Mouse (Mus musculus) liver, embryonic 12.5 days (tissue): Measurements from ENCODE around the gene Atf7ip. TPM values are rescaled to one million over a fixed set of nuclear protein-coding genes. Genes with fewer than 3 reads are reported as not detected.

Experiments used
- ATAC-seq: fragments of 200-750 bp; cut with Nextera tagmentation; 2 replicates; pipeline ENCODE4 v1.8.0; 2017; ENCODE audit warnings: moderate number of reproducible peaks, mild to moderate bottlenecking, moderate library complexity
- H3K27ac ChIP-seq: fragments of 300-500 bp; sonication (generic); 2 replicates; pipeline ENCODE4 v1.5.1; 2016; ENCODE audit warnings: mild to moderate bottlenecking
- H3K27me3 ChIP-seq: fragments of 300-500 bp; sonication (generic); replicated peaks from 2 replicates; pipeline ENCODE4 v1.6.1; 2016; ENCODE audit warnings: mild to moderate bottlenecking, moderate library complexity
- H3K36me3 ChIP-seq: fragments of 300-500 bp; sonication (generic); 2 replicates; pipeline ENCODE4 v1.6.1; 2016; ENCODE audit warnings: mild to moderate bottlenecking, moderate library complexity
- H3K4me1 ChIP-seq: fragments of 300-500 bp; sonication (generic); 2 replicates; pipeline ENCODE4 v1.6.1; 2016
- H3K4me2 ChIP-seq: fragments of 300-500 bp; sonication (generic); 2 replicates; pipeline ENCODE4 v1.6.1; 2016; ENCODE audit warnings: mild to moderate bottlenecking, moderate library complexity
- H3K4me3 ChIP-seq: fragments of 300-500 bp; sonication (generic); 2 replicates; pipeline ENCODE4 v1.5.1; 2016; ENCODE audit warnings: mild to moderate bottlenecking, moderate library complexity
- H3K9ac ChIP-seq: fragments of 300-500 bp; sonication (generic); 2 replicates; pipeline ENCODE4 v1.6.1; 2016; ENCODE audit warnings: mild to moderate bottlenecking, moderate library complexity
- H3K9me3 ChIP-seq: fragments of 300-500 bp; sonication (generic); replicated peaks from 2 replicates; pipeline ENCODE4 v1.6.1; 2016; ENCODE audit warnings: mild to moderate bottlenecking, moderate library complexity
- WGBS: fragments of 180-500 bp; shearing (Covaris S2); methylation state at CpG from one replicate; pipeline ENCODE4 v1.1.7; 2016; ENCODE audit not compliant: insufficient replicate concordance; 5-methylcytosine and 5-hydroxymethylcytosine counted together
- polyA plus RNA-seq: library from polyadenylated mRNA; unstranded; fragments of >200 nt; fragmentation: Nextera tagmentation; extraction: Ambion mirVana; gene quantifications from 2 replicates; pipeline ENCODE4 v1.2.1, GENCODE M21; 2016

The Atf7ip gene
- polyA plus RNA-seq, 1 experiment from 2014 or later: 24.8 TPM

DNA sequence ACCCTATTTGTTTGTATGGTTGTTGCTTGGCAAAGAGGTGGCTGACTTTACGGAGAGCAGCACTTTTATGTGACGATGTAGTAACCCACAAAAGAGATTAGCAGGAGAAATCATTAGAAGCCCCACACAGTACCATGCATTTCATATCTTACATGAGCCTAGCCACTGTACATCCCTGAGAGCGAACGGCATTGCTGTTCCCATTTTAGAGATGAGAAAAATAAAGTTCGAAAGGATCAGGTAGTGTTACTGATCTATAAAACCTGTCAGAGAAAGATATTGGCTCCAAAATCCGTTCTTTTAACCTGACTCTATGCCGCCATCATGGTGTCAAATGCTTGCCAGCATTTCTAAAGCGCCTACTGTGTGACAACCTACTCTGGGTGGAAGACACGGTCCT is 36.2 kb upstream of the Atf7ip start:
- 64% methylated on average over 9 of the region's 9 CpGs for WGBS
- H3K9me3 ChIP-seq: no peaks in the 10 kb centered on the region
- H3K27ac ChIP-seq: peak overlapping the region; percentile 97
- 0 out of 2 replicates have a peak overlapping the region, but pooled peaks have one; percentile 40 for H3K9ac ChIP-seq
- H3K27me3 ChIP-seq: no peaks in the 10 kb centered on the region
- peaks cover 90% of the 10 kb centered on the region for H3K4me1 ChIP-seq
- H3K4me2 ChIP-seq: peak overlapping the region; percentile 64
- no peak for ATAC-seq
- no peaks in the 10 kb centered on the region for H3K36me3 ChIP-seq
- H3K4me3 ChIP-seq: no peak overlapping the region

DNA sequence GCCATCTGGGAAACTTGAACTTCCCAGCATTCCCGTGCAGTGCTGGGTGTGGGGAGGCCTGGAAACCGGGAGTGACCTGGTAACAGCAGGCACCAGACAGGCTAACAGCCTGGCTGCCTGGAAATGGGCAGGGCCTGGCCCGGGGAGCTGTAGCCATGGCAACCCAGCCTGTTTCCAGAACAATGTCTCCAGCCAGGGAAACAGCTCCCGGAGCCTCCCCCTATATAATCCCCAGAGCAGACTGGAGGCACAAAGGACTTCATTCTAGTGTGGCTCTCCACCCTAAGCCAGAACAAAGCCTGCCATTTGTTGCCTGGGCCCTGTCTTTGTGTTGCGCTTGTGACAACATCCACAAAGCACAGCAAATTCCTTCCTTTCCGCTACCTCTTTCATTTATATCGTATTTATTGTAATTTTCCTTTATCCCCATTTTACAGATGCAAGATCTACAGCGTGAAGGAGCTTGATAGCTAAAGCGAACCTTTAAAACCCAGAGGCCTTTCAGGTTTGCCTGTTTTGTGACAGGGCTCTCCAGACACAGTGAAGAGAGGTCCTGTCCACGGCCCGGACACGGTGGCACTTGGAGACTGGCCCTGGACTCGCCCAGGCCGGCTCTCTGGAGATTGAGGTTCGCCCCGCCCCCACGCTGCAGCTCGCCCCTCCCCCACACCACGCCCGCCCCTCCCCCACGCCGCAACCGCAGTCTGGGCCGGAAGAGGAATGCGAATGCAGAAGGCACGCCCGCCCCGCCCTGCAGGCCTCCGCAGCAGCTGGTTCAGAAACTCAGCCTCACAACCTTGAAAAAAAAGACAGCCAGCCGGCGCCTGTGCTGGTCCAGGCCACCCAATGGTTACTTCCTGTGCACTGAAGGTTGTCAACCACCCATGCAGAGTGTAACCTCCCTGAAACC is 35.4 kb upstream of the Atf7ip start:
- peak; percentile 49 for ATAC-seq
- 5% methylated on average over 31 of the region's 31 CpGs for WGBS
- H3K27ac ChIP-seq: peak overlapping the region; percentile 97
- H3K4me2 ChIP-seq: peak overlapping the region; percentile 64
- no peaks in the 10 kb centered on the region for H3K9me3 ChIP-seq
- no peaks in the 10 kb centered on the region for H3K36me3 ChIP-seq
- H3K27me3 ChIP-seq: no peaks in the 10 kb centered on the region
- peak overlapping the region; percentile 41 for H3K4me3 ChIP-seq
- peak overlapping the region; percentile 58 for H3K9ac ChIP-seq
- peaks cover 90% of the 10 kb centered on the region for H3K4me1 ChIP-seq

DNA sequence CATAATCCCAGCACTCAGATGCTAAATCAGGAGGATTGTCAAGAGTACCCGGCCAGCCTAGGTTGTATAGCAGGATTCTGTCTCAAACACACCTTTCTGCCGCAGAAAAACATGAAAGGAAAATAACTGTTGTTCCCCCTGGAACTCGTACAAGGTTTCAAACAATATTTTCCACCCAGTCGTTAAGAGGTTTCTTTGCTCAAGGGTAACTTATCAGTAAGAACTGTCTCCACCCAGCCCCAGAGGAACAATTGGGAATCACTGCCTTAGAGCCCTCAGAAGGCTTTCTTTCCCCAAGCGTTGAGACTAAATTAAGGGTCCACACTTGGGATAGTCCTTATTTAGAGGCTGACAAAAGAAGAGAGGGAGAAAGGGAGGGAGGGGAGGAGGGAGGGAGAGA is 34.4 kb upstream of the Atf7ip start:
- Histone ChIP-seq H3K36me3 (no peaks in the 10 kb centered on the region), H3K27me3 (no peaks in the 10 kb centered on the region), H3K4me1 (peaks cover 83% of the 10 kb centered on the region), H3K4me2 (peak overlapping the region; percentile 64), H3K9me3 (no peaks in the 10 kb centered on the region), H3K4me3 (no peak overlapping the region), H3K27ac (peak overlapping the region; percentile 97), H3K9ac (no peak overlapping the region; the same call in 1 of the 2 replicates)
- WGBS: 27% methylated on average over 5 of the region's 5 CpGs
- ATAC-seq: no peak

DNA sequence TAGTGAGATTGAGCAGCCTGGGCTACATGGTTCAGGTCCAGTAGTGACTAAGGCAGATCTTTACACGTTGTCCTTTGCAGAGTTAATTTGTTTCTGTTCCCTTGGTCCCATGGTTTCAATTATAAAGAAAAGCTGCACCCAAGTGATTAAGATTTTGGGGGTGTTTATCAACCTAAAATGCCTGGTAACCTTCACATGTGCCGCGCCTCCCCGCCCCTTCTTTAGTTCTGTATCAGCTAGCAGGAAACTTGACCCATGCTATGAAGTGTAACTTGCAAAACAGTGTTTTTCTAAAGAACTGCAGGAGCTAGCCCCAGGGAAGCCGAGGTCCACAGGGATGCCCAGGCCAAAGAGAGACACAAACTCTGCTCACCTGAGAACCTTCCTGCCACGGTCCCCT is 33.2 kb upstream of the Atf7ip start:
- WGBS: 29% methylated on average over 6 of the region's 6 CpGs
- H3K4me3 ChIP-seq: no peak overlapping the region
- no peaks in the 10 kb centered on the region for H3K9me3 ChIP-seq
- peak overlapping the region; percentile 77 for H3K27ac ChIP-seq
- no peak for ATAC-seq
- H3K4me2 ChIP-seq: peak overlapping the region; percentile 57
- H3K9ac ChIP-seq: peak overlapping the region; percentile 44
- peaks cover 71% of the 10 kb centered on the region for H3K4me1 ChIP-seq
- no peaks in the 10 kb centered on the region for H3K36me3 ChIP-seq
- no peaks in the 10 kb centered on the region for H3K27me3 ChIP-seq

DNA sequence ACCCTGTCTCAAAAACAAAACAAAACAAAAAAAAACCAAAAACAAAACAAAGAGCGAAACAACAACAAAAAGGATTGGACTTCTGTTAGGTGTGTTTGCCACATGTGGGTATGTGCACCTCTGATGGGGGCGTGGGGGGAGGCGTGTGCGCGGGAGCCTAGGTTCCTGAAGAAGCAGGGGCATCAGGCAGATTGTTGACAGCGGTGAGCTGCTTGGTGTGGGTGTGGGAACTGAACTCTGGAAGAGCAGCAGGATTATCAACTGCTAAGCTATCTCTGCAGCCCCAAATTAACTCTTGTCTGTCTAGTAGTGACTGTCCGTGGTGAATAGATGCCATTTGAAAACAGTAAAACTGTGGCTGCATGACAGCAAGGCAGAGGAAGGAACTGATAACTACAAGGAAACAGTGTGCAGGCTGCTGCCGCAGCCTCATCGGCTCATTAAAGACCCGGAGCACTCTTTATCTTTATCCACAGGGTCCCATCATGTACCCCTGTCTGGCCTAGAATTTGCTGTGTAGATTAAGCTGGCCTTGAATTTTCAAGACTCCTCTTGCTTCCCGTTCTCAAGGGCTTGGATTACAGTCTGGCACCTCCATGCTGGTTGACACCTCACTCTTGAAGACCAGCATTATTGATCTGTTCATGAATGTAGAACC is 32.4 kb upstream of the Atf7ip start:
- Histone ChIP-seq H3K27me3 (no peaks in the 10 kb centered on the region), H3K4me3 (no peak overlapping the region), H3K4me1 (peaks cover 63% of the 10 kb centered on the region), H3K36me3 (no peaks in the 10 kb centered on the region), H3K27ac (peak overlapping the region; percentile 77), H3K4me2 (peak overlapping the region; percentile 57), H3K9me3 (no peaks in the 10 kb centered on the region), H3K9ac (peak overlapping the region; percentile 44)
- peak; percentile 53 for ATAC-seq
- 15% methylated on average over 11 of the region's 11 CpGs for WGBS

DNA sequence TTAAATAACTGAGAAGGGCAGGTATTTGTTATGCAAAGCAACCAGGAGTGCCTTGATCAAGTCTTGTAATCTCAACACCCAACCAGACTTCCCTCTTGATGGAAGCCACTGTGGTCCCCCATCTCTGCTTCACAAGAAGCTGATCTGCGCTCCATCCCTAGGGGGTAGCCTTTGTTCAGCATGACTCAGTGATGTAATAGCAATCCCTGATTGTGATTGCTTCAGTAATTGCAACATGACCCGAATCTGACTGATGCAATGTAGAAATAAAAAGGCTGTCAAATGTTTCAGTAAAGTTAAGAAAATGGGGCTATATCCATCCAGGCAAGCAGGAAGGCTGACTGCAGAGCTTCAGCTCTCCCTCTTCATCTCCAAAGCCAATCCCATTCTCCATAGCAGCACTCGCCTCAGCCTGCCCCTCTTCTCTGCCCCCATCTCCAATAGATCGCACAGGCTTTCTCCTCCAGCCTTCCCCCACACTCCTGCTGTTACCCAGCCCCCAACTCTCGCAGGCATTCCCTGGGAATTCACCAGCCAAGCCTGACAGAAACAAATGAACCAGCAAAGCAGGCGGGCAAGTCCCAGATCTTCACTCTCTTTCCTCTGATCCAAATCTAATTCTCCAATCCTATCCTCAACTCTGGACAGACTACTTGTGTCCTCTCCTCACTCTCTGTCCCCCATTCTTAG is 30.7 kb upstream of the Atf7ip start:
- no peaks in the 10 kb centered on the region for H3K36me3 ChIP-seq
- H3K4me2 ChIP-seq: no peak overlapping the region
- no peak overlapping the region for H3K9ac ChIP-seq
- no peak overlapping the region for H3K27ac ChIP-seq
- H3K4me1 ChIP-seq: peaks cover 45% of the 10 kb centered on the region
- ATAC-seq: no peak
- no peaks in the 10 kb centered on the region for H3K27me3 ChIP-seq
- WGBS: 68% methylated on average over 6 of the region's 6 CpGs
- H3K4me3 ChIP-seq: no peak overlapping the region
- H3K9me3 ChIP-seq: no peaks in the 10 kb centered on the region

DNA sequence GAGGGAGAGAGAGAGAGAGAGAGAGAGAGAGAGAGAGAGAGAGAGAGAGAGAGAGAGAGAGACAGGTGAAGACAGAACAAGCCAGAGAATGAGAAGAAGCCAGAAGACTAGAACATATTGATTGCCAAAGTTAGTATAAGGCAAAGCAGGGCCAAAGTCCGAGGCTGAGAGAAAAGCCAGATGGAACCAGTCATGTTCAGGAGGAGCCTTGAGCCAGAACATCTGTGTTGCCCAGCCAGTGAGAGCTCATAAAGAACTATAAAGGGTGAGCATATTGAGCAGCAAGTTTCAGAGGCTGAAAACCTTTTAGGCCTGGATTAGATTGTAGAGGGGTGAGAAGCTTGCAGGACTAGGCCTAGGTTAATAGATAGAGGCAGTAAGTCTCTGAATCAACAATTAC is 28.1 kb upstream of the Atf7ip start:
- peaks cover 20% of the 10 kb centered on the region for H3K4me1 ChIP-seq

DNA sequence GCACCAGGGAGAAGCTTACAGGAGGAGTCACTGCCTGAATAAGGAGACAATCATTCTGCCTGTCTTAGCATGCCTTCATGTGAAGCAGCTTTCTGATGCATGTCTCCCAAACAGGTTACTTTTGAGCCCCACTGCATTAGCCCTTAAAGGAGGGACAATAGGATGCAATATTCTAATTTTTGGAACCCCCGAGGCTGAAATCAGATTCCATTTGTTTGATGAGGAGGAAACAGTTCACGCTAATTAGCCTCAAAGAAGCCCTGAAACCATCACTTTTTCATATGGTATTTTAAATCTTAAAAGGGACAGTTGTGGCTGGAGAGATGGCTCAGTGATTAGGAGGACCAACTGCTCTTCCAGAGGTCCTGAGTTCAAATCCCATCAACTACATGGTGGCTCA is 22.4 kb upstream of the Atf7ip start:
- no peaks in the 10 kb centered on the region for H3K36me3 ChIP-seq
- 0 out of 2 replicates have a peak, but pooled peaks cover 5% of the 10 kb centered on the region for H3K27me3 ChIP-seq
- no peak for ATAC-seq
- 0 out of 2 replicates have a peak, but pooled peaks cover 5% of the 10 kb centered on the region for H3K4me1 ChIP-seq
- 0 out of 2 replicates have a peak, but pooled peaks cover 7% of the 10 kb centered on the region for H3K9me3 ChIP-seq
- no peak overlapping the region for H3K27ac ChIP-seq
- no peak overlapping the region for H3K4me2 ChIP-seq
- 85% methylated on average over 2 of the region's 2 CpGs for WGBS
- no peak overlapping the region for H3K9ac ChIP-seq
- H3K4me3 ChIP-seq: no peak overlapping the region

More for the DNA sequence above, 28.1 kb upstream of the Atf7ip start:
- Histone ChIP-seq H3K4me2 (no peak overlapping the region), H3K9me3 (0 out of 2 replicates have a peak, but pooled peaks cover 7% of the 10 kb centered on the region), H3K27me3 (no peaks in the 10 kb centered on the region), H3K36me3 (no peaks in the 10 kb centered on the region), H3K4me3 (no peak overlapping the region), H3K9ac (no peak overlapping the region), H3K27ac (no peak overlapping the region)
- no peak for ATAC-seq
- 70% methylated on average over 1 of the region's 1 CpGs for WGBS

DNA sequence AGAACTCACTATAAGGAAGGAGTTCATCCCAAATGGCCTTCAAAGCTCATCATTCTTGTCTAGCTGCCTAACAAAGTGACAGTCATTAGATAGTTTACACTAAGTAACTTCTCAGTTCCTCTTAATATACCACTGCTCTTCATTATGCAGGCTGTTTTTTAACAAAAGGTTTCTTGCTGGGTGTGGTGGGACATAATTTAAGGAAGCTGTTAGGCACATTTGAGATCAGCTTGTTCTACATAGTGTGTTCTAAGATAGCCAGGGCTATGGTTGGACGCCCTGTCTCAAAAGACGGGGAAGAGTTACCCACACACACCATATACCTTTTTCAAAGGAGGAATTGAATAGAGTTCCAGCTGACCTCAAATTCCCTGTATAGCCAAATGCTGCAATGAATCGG is 21.9 kb upstream of the Atf7ip start:
- ATAC-seq: no peak
- 78% methylated on average over 3 of the region's 3 CpGs for WGBS
- H3K4me2 ChIP-seq: no peak overlapping the region

DNA sequence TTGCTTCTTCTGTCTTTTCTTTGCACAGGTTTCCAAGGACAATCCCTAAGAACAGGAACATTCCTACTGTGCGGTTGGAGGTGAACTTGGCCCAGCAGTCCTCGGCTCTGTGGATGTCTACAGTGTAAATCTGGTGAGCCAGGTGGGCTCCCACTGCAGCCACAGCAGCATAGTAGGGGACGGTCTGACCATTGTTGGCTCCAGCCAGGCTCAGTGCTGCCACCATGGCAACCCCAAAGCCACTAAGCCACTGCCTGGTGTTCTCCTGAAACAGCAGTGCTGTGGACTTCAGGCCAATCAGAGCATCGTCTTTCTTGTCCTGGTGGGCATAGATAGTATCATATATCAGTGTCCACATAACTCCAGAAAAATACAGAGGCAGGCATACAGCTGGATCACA is 19.8 kb upstream of the Atf7ip start:
- no peak overlapping the region for H3K27ac ChIP-seq
- H3K9ac ChIP-seq: no peak overlapping the region
- 0 out of 2 replicates have a peak, but pooled peaks cover 5% of the 10 kb centered on the region for H3K27me3 ChIP-seq
- H3K4me3 ChIP-seq: no peak overlapping the region
- 0 out of 2 replicates have a peak, but pooled peaks cover 5% of the 10 kb centered on the region for H3K4me1 ChIP-seq
- WGBS: 64% methylated on average over 4 of the region's 4 CpGs
- no peak for ATAC-seq
- H3K4me2 ChIP-seq: no peak overlapping the region
- H3K9me3 ChIP-seq: 0 out of 2 replicates have a peak, but pooled peaks cover 2% of the 10 kb centered on the region
- H3K36me3 ChIP-seq: no peaks in the 10 kb centered on the region

More for the DNA sequence above, 21.9 kb upstream of the Atf7ip start:
- Histone ChIP-seq H3K9me3 (0 out of 2 replicates have a peak, but pooled peaks cover 7% of the 10 kb centered on the region), H3K4me3 (no peak overlapping the region), H3K27ac (no peak overlapping the region), H3K9ac (no peak overlapping the region), H3K4me1 (0 out of 2 replicates have a peak, but pooled peaks cover 5% of the 10 kb centered on the region), H3K36me3 (no peaks in the 10 kb centered on the region), H3K27me3 (0 out of 2 replicates have a peak, but pooled peaks cover 5% of the 10 kb centered on the region)

DNA sequence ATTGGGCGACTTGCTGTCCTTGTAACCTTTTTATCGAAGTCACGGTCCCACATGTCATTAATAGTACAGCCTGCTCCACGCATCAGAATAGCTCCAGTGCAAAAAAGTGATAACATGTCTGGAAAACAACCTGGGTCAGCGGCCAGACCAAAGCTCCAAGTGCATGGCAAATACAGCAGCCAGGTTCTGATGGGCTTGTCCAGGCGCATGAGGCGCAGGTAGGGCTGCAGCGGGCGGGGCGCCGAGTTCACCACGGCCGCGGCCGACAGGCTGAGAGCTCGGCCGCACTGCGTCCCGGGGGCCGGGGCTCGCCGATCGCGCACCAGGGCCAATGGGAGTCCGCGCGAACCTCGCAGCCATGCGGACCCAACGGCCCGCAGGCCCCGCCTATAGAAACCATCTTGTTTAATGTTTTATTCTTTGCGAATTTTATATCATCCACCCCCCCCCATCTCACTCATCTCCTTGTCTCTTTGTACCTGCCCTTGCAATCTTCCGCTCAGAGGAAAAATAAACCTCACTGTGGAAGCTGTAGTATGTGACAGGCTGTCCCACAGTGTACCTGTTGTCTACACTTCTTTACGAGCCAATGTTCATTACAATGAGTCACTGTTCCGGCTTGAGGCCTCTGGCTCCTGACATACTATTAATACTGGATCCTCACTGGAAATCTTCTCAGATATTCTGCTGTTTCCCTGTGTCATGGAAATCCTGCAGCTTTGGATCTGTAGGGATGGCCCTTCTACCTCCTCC is 19.0 kb upstream of the Atf7ip start:
- 0 out of 2 replicates have a peak, but pooled peaks cover 5% of the 10 kb centered on the region for H3K27me3 ChIP-seq
- no peak for ATAC-seq

More for the DNA sequence above, 19.0 kb upstream of the Atf7ip start:
- peak overlapping the region; percentile 5; the same call in 1 of the 2 replicates for H3K4me3 ChIP-seq
- H3K9ac ChIP-seq: no peak overlapping the region
- H3K27ac ChIP-seq: no peak overlapping the region
- H3K9me3 ChIP-seq: no peaks in the 10 kb centered on the region
- WGBS: 55% methylated on average over 36 of the region's 36 CpGs
- peak overlapping the region; percentile 41 for H3K4me2 ChIP-seq
- peaks cover 12% of the 10 kb centered on the region; the same call in 1 of the 2 replicates for H3K4me1 ChIP-seq
- H3K36me3 ChIP-seq: no peaks in the 10 kb centered on the region
